Comparison of ENCODE assay signal across 8 mouse cellular contexts in the genomic region with DNA sequence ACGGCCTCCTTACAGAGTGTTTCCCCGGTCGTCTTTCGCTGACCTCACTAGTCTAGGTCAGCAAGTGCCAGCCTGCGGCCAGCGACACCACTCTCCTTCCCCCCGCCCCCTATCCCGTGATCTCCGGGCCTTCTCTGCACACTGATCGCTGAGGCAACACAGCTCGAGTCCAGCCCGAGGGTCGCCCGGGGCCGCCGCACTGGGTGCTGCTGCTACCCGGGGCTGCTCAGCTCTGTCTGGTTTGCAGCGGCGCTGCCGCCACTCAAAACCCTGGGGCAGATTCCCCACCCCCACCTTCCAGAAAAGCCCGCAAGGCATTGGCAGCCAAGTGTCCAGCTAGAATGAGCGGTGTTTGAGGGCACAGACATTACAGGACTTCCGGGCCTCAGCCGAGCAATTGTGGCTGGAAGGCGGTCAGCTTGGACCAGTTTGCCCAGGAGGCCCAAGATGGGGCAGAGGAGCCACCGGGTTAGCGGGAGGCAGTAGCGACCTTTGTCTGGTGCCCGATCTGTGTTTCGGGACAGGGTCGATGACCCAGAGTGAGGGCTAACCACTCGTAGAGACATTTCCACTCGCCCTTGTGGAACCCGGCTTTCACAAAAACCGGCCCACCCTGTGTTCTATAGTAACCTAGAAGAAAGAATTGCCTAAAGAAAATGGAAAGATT. TPM values are rescaled to one million over a fixed set of nuclear protein-coding genes. Genes with fewer than 3 reads are reported as not detected.
A peak's percentile ranks its signal among the peaks of the same experiment; 100 is the strongest.
DNase-seq lines count a peak whose midpoint lies in the region; ATAC-seq and TF ChIP-seq lines count a peak whose summit lies in the region.
"Had no signal": no experiment of that assay in that cellular context is flagged by ENCODE, and none has a peak within 500 bp of the region (broad histone marks: within the 10 kb centered on the region; RNA-seq: fewer than 3 reads in every experiment).

No protein-coding gene starts in this region.

- peak overlapping the region; percentile 55; the same call in 1 of the 2 replicates for H3K4me3 ChIP-seq in bone marrow macrophage, adult 2 months (ENCODE audit: insufficient read depth, low read length)
- H3K4me3 ChIP-seq in embryonic facial prominence, embryonic 13.5 days = peak overlapping the region; percentile 56
- H3K4me3 ChIP-seq in intestine, embryonic 14.5 days (ENCODE audit: low read depth, low read length) = peak overlapping the region; percentile 36
- H3K4me3 ChIP-seq in liver, embryonic 14.5 days (ENCODE audit: insufficient read depth in 1 of 2, low read depth in 2 of 2, low read length in 2 of 2) = peak overlapping the region in 1 of 2 experiments; percentile 47; a peak in 2 of 4 replicates
- peak overlapping the region; percentile 49 for H3K4me3 ChIP-seq in stomach, embryonic 14.5 days (ENCODE audit: low read depth, low read length)
- H3K4me3 ChIP-seq: myocyte had no signal

- no peak for TF ChIP-seq CTCF in bone marrow macrophage, adult 2 months (IDR thresholded peaks at IDR 0.05; ENCODE audit: low read depth, low read length)
- no peak for TF ChIP-seq CTCF in liver, embryonic 14.5 days (IDR thresholded peaks at IDR 0.05; ENCODE audit: low read depth)

- no peaks in the 10 kb centered on the region for H3K36me3 ChIP-seq in embryonic facial prominence, embryonic 13.5 days
- no peaks in the 10 kb centered on the region for H3K36me3 ChIP-seq in intestine, embryonic 14.5 days (ENCODE audit: control insufficient read depth, insufficient read depth, low read length)
- H3K36me3 ChIP-seq in liver, embryonic 14.5 days (replicated peaks; ENCODE audit: control insufficient read depth, insufficient read depth, low read depth) = no peaks in the 10 kb centered on the region
- H3K36me3 ChIP-seq in stomach, embryonic 14.5 days (ENCODE audit: control insufficient read depth, insufficient read depth, low read length) = no peaks in the 10 kb centered on the region

- H3K9ac ChIP-seq in embryonic facial prominence, embryonic 13.5 days = peak overlapping the region; percentile 69; the same call in 1 of the 2 replicates
- no peak overlapping the region for H3K9ac ChIP-seq in intestine, embryonic 14.5 days (ENCODE audit: low read length)
- no peak overlapping the region for H3K9ac ChIP-seq in liver, embryonic 14.5 days (replicated peaks)
- no peak overlapping the region for H3K9ac ChIP-seq in stomach, embryonic 14.5 days (replicated peaks; ENCODE audit: low read depth, low read length)

- peak; percentile 65 for DNase-seq in intestine, embryonic 14.5 days (ENCODE audit: low spot score)
- DNase-seq in liver, embryonic 14.5 days (ENCODE audit: low read depth in 3 of 3, low spot score in 3 of 3) = no peak
- no peak for DNase-seq in urinary bladder, postnatal 10 days (ENCODE audit: low spot score)
- DNase-seq in gastrocnemius, postnatal 10 days = no peak

- H3K4me2 ChIP-seq in embryonic facial prominence, embryonic 13.5 days = peak overlapping the region; percentile 97
- peak overlapping the region; percentile 74 for H3K4me2 ChIP-seq in intestine, embryonic 14.5 days (ENCODE audit: low read length)
- peak overlapping the region; percentile 67 for H3K4me2 ChIP-seq in liver, embryonic 14.5 days (ENCODE audit: low read depth)
- peak overlapping the region; percentile 92 for H3K4me2 ChIP-seq in stomach, embryonic 14.5 days (replicated peaks; ENCODE audit: low read depth, low read length)

- H3K4me1 ChIP-seq in bone marrow macrophage, adult 2 months (ENCODE audit: control insufficient read depth, insufficient read depth, low read length) = peaks cover 7% of the 10 kb centered on the region
- peaks cover 28% of the 10 kb centered on the region for H3K4me1 ChIP-seq in embryonic facial prominence, embryonic 13.5 days
- H3K4me1 ChIP-seq in intestine, embryonic 14.5 days (replicated peaks; ENCODE audit: control insufficient read depth, insufficient read depth, low read length) = peaks cover 22% of the 10 kb centered on the region
- no peaks in the 10 kb centered on the region for H3K4me1 ChIP-seq in liver, embryonic 14.5 days (replicated peaks; ENCODE audit: control insufficient read depth in 2 of 2, insufficient read depth in 2 of 2, low read length in 1 of 2)
- H3K4me1 ChIP-seq in stomach, embryonic 14.5 days (ENCODE audit: control insufficient read depth, insufficient read depth, low read length) = peaks cover 13% of the 10 kb centered on the region

- ATAC-seq in embryonic facial prominence, embryonic 13.5 days (ENCODE audit: insufficient number of reproducible peaks, insufficient read depth, low FRiP score, low TSS enrichment, low read depth) = no peak
- ATAC-seq in intestine, embryonic 14.5 days (replicated peaks; ENCODE audit: low FRiP score, low TSS enrichment, low read depth) = 0 out of 2 replicates have a peak, but pooled peaks have one; percentile 13
- ATAC-seq in liver, embryonic 14.5 days (ENCODE audit: insufficient read depth) = no peak
- ATAC-seq in stomach, embryonic 14.5 days (ENCODE audit: insufficient number of reproducible peaks, insufficient read depth, low FRiP score, low read depth) = no peak

- H3K9me3 ChIP-seq in embryonic facial prominence, embryonic 13.5 days = no peaks in the 10 kb centered on the region
- no peaks in the 10 kb centered on the region; the same call in 1 of the 2 replicates for H3K9me3 ChIP-seq in intestine, embryonic 14.5 days (ENCODE audit: control insufficient read depth, low read length)
- no peaks in the 10 kb centered on the region; the same call in 1 of the 2 replicates for H3K9me3 ChIP-seq in liver, embryonic 14.5 days (ENCODE audit: control insufficient read depth, low read length)
- no peaks in the 10 kb centered on the region for H3K9me3 ChIP-seq in stomach, embryonic 14.5 days (ENCODE audit: control insufficient read depth, low read depth, low read length)

- H3K27ac ChIP-seq in bone marrow macrophage, adult 2 months (ENCODE audit: insufficient read depth, low read depth, low read length) = no peak overlapping the region
- no peak overlapping the region for H3K27ac ChIP-seq in embryonic facial prominence, embryonic 13.5 days
- H3K27ac ChIP-seq in intestine, embryonic 14.5 days (ENCODE audit: low read depth) = no peak overlapping the region
- H3K27ac ChIP-seq in liver, embryonic 14.5 days = no peak overlapping the region
- H3K27ac ChIP-seq in stomach, embryonic 14.5 days (ENCODE audit: low read length) = no peak overlapping the region

- WGBS in embryonic facial prominence, embryonic 13.5 days = 5% methylated on average over 35 of the region's 35 CpGs
- WGBS in intestine, embryonic 14.5 days = 13% methylated on average over 35 of the region's 35 CpGs
- 11% methylated on average over 35 of the region's 35 CpGs for WGBS in liver, embryonic 14.5 days (ENCODE audit: insufficient replicate concordance)
- WGBS in stomach, embryonic 14.5 days = 13% methylated on average over 35 of the region's 35 CpGs

- TF ChIP-seq EP300 in liver, embryonic 14.5 days (IDR thresholded peaks at IDR 0.05; ENCODE audit: low read depth) = no peak

- TF ChIP-seq POLR2A in bone marrow macrophage, adult 2 months (IDR thresholded peaks at IDR 0.05; ENCODE audit: borderline replicate concordance, low read depth, low read length) = no peak

- peaks cover 53% of the 10 kb centered on the region for H3K27me3 ChIP-seq in embryonic facial prominence, embryonic 13.5 days
- peaks cover 36% of the 10 kb centered on the region for H3K27me3 ChIP-seq in intestine, embryonic 14.5 days (replicated peaks; ENCODE audit: control insufficient read depth, insufficient read depth, low read length)
- H3K27me3 ChIP-seq in liver, embryonic 14.5 days (ENCODE audit: control insufficient read depth, insufficient read depth, low read length) = peaks cover 42% of the 10 kb centered on the region
- peaks cover 28% of the 10 kb centered on the region for H3K27me3 ChIP-seq in stomach, embryonic 14.5 days (ENCODE audit: control insufficient read depth, insufficient read depth, low read length)

RNA-seq across cellular contexts. Expression of gene 2210011C24Rik, which starts 0.7 kb away (rescaled TPM):
- polyA plus RNA-seq in bone marrow macrophage, adult 2 months (2012; ENCODE audit: insufficient read depth, insufficient read length, missing spikeins) = 2.4 and 2.8 TPM in 2 replicates
- polyA plus RNA-seq in embryonic facial prominence, embryonic 13.5 days (2015; fragmentation: Nextera tagmentation; extraction: Ambion mirVana) = 0.59 TPM in 1 of 2 replicates, not detected in the other
- 1.3 and 1.6 TPM in 2 replicates for polyA plus RNA-seq in intestine, embryonic 14.5 days (2014; fragmentation: Nextera tagmentation; extraction: Ambion mirVana)
- polyA plus RNA-seq in liver, embryonic 14.5 days (2012; rRNA removed) = not detected in 2 replicates
- polyA plus RNA-seq in liver, embryonic 14.5 days (2014; fragmentation: Nextera tagmentation; extraction: Ambion mirVana) = not detected in 2 replicates
- 1.1 and 1.3 TPM in 2 replicates for polyA plus RNA-seq in stomach, embryonic 14.5 days (2014; fragmentation: Nextera tagmentation; extraction: Ambion mirVana)
- total RNA-seq in gastrocnemius, postnatal 10 days (2021) = 1 to 10 TPM; 1.7 to 2.0 TPM

RNA-seq across cellular contexts. Expression of gene Palm3, which starts 8.6 kb away (rescaled TPM):
- not detected in 2 replicates for polyA plus RNA-seq in bone marrow macrophage, adult 2 months (2012; ENCODE audit: insufficient read depth, insufficient read length, missing spikeins)
- polyA plus RNA-seq in embryonic facial prominence, embryonic 13.5 days (2015; fragmentation: Nextera tagmentation; extraction: Ambion mirVana) = 6.9 and 8.5 TPM in 2 replicates
- polyA plus RNA-seq in intestine, embryonic 14.5 days (2014; fragmentation: Nextera tagmentation; extraction: Ambion mirVana) = 5.8 and 7.0 TPM in 2 replicates
- 0.11 and 0.19 TPM in 2 replicates for polyA plus RNA-seq in liver, embryonic 14.5 days (2012; rRNA removed)
- 0.09 TPM in 1 of 2 replicates, not detected in the other for polyA plus RNA-seq in liver, embryonic 14.5 days (2014; fragmentation: Nextera tagmentation; extraction: Ambion mirVana)
- 3.2 and 3.6 TPM in 2 replicates for polyA plus RNA-seq in stomach, embryonic 14.5 days (2014; fragmentation: Nextera tagmentation; extraction: Ambion mirVana)
- 1 to 10 TPM in 1 of 2 experiments, under 1 TPM in 1; 0.99 to 1.1 TPM for total RNA-seq in gastrocnemius, postnatal 10 days (2021)

RNA-seq across cellular contexts. Expression of gene 1700067K01Rik, which starts 11.3 kb away (rescaled TPM):
- polyA plus RNA-seq in bone marrow macrophage, adult 2 months (2012; ENCODE audit: insufficient read depth, insufficient read length, missing spikeins) = 0.56 TPM in 1 of 2 replicates, not detected in the other
- 0.73 and 1.6 TPM in 2 replicates for polyA plus RNA-seq in embryonic facial prominence, embryonic 13.5 days (2015; fragmentation: Nextera tagmentation; extraction: Ambion mirVana)
- polyA plus RNA-seq in intestine, embryonic 14.5 days (2014; fragmentation: Nextera tagmentation; extraction: Ambion mirVana) = 0.39 and 0.66 TPM in 2 replicates
- 0.41 and 0.65 TPM in 2 replicates for polyA plus RNA-seq in liver, embryonic 14.5 days (2012; rRNA removed)
- polyA plus RNA-seq in liver, embryonic 14.5 days (2014; fragmentation: Nextera tagmentation; extraction: Ambion mirVana) = 0.41 and 0.49 TPM in 2 replicates
- polyA plus RNA-seq in stomach, embryonic 14.5 days (2014; fragmentation: Nextera tagmentation; extraction: Ambion mirVana) = 0.71 and 0.87 TPM in 2 replicates
- under 1 TPM in 1 of 2 experiments, not detected in 1; 0.47 TPM for total RNA-seq in gastrocnemius, postnatal 10 days (2021)

RNA-seq across cellular contexts. Expression of gene Samd1, which starts 15.2 kb away (rescaled TPM):
- 70.3 and 82.9 TPM in 2 replicates for polyA plus RNA-seq in bone marrow macrophage, adult 2 months (2012; ENCODE audit: insufficient read depth, insufficient read length, missing spikeins)
- polyA plus RNA-seq in embryonic facial prominence, embryonic 13.5 days (2015; fragmentation: Nextera tagmentation; extraction: Ambion mirVana) = 14.5 and 15.8 TPM in 2 replicates
- polyA plus RNA-seq in intestine, embryonic 14.5 days (2014; fragmentation: Nextera tagmentation; extraction: Ambion mirVana) = 15.4 and 17.6 TPM in 2 replicates
- 32.5 and 34.5 TPM in 2 replicates for polyA plus RNA-seq in liver, embryonic 14.5 days (2012; rRNA removed)
- polyA plus RNA-seq in liver, embryonic 14.5 days (2014; fragmentation: Nextera tagmentation; extraction: Ambion mirVana) = 9.1 and 9.3 TPM in 2 replicates
- 17.5 and 18.3 TPM in 2 replicates for polyA plus RNA-seq in stomach, embryonic 14.5 days (2014; fragmentation: Nextera tagmentation; extraction: Ambion mirVana)
- total RNA-seq in gastrocnemius, postnatal 10 days (2021) = 10 to 100 TPM; 24.8 to 30.3 TPM

RNA-seq across cellular contexts. Expression of gene Il27ra, which starts 29.8 kb away (rescaled TPM):
- 0.68 and 1.7 TPM in 2 replicates for polyA plus RNA-seq in bone marrow macrophage, adult 2 months (2012; ENCODE audit: insufficient read depth, insufficient read length, missing spikeins)
- polyA plus RNA-seq in embryonic facial prominence, embryonic 13.5 days (2015; fragmentation: Nextera tagmentation; extraction: Ambion mirVana) = 0.66 and 1.0 TPM in 2 replicates
- 0.69 and 1.2 TPM in 2 replicates for polyA plus RNA-seq in intestine, embryonic 14.5 days (2014; fragmentation: Nextera tagmentation; extraction: Ambion mirVana)
- polyA plus RNA-seq in liver, embryonic 14.5 days (2012; rRNA removed) = 0.56 and 0.70 TPM in 2 replicates
- 0.32 and 0.45 TPM in 2 replicates for polyA plus RNA-seq in liver, embryonic 14.5 days (2014; fragmentation: Nextera tagmentation; extraction: Ambion mirVana)
- 1.1 and 1.3 TPM in 2 replicates for polyA plus RNA-seq in stomach, embryonic 14.5 days (2014; fragmentation: Nextera tagmentation; extraction: Ambion mirVana)
- under 1 TPM; 0.84 to 0.87 TPM for total RNA-seq in gastrocnemius, postnatal 10 days (2021)
